Mouse (Mus musculus) gastrocnemius, postnatal 10 days (tissue): ENCODE results near the gene Gm7271. TPM values are rescaled to one million over a fixed set of nuclear protein-coding genes. Genes with fewer than 3 reads are reported as not detected.
A peak's percentile ranks its signal among the peaks of the same experiment; 100 is the strongest.

ENCODE experiments used
- DNase-seq: peaks from one replicate; pipeline ENCODE4 v3.0.0; 2021; ENCODE audit warnings: mixed read lengths
- long read RNA-seq, 2 experiments: library from polyadenylated mRNA; stranded (forward); transcript quantifications; one replicate each; pipeline ENCODE4 v2.0.0; 2021
- total RNA-seq, 2 experiments: library from RNA; stranded (reverse); gene quantifications; 2 replicates each; pipeline ENCODE4 v1.2.3; 2021

Gm7271 gene
- not detected for total RNA-seq
- long read RNA-seq, experiment 1: 0 reads
- long read RNA-seq, experiment 2: 0 reads

- no peak for DNase-seq
Observed at GRCm38 (mm10) chr5:76483811-76484210, at the start of gene Gm7271. TSS of gene Gm7271 (plus strand) at chr5:76484040.

- no peak for DNase-seq
Observed at GRCm38 (mm10) chr5:76437100-76437499, 46.7 kb upstream of the Gm7271 start.

GRCm38 (mm10) chr5:76437696-76438095 is 46.1 kb upstream of the Gm7271 start:
- DNase-seq: no peak

- DNase-seq: no peak
Observed at GRCm38 (mm10) chr5:76441431-76441830, 42.4 kb upstream of the Gm7271 start.

GRCm38 (mm10) chr5:76474931-76475330 is 8.9 kb upstream of the Gm7271 start:
- DNase-seq: no peak

GRCm38 (mm10) chr5:76476873-76477272 is 7.0 kb upstream of the Gm7271 start:
- DNase-seq: no peak

GRCm38 (mm10) chr5:76477764-76478163 is 6.1 kb upstream of the Gm7271 start:
- no peak for DNase-seq

GRCm38 (mm10) chr5:76495126-76495525 is 11.3 kb downstream of the Gm7271 start:
- DNase-seq: no peak

- no peak for DNase-seq
Observed at GRCm38 (mm10) chr5:76522446-76522845, 38.6 kb downstream of the Gm7271 start.

GRCm38 (mm10) chr5:76524623-76525022 is 40.8 kb downstream of the Gm7271 start:
- no peak for DNase-seq

GRCm38 (mm10) chr5:76525066-76525465 is 41.2 kb downstream of the Gm7271 start:
- DNase-seq: no peak

- DNase-seq: no peak
Observed at GRCm38 (mm10) chr5:76525829-76526228, 42.0 kb downstream of the Gm7271 start.

- peak; percentile 90 for DNase-seq
Observed at GRCm38 (mm10) chr5:76529040-76529703, 45.3 kb downstream of the Gm7271 start, which contains the start of gene Exoc1. TSS of gene Exoc1 (plus strand) at chr5:76529311.

GRCm38 (mm10) chr5:76529704-76530066 is 45.8 kb downstream of the Gm7271 start:
- no peak for DNase-seq

GRCm38 (mm10) chr5:76533186-76533585 is 49.3 kb downstream of the Gm7271 start:
- peak; percentile 14 for DNase-seq

GRCm38 (mm10) chr5:76536231-76536630 is 52.4 kb downstream of the Gm7271 start:
- DNase-seq: no peak

- no peak for DNase-seq
Observed at GRCm38 (mm10) chr5:76537578-76537977, 53.7 kb downstream of the Gm7271 start.

- no peak for DNase-seq
Observed at GRCm38 (mm10) chr5:76540181-76540580, 56.3 kb downstream of the Gm7271 start.

- no peak for DNase-seq
Observed at GRCm38 (mm10) chr5:76540842-76541241, 57.0 kb downstream of the Gm7271 start.

- DNase-seq: no peak
Observed at GRCm38 (mm10) chr5:76543200-76543599, 59.4 kb downstream of the Gm7271 start.

GRCm38 (mm10) chr5:76550426-76550825 is 66.6 kb downstream of the Gm7271 start:
- no peak for DNase-seq

- DNase-seq: peak; percentile 57
Observed at GRCm38 (mm10) chr5:76565321-76565720, 81.5 kb downstream of the Gm7271 start.
